Mouse (Mus musculus): Measurements from ENCODE around the gene Tfpi.
"Not testable (repeated sequence)": the region's sequence is repeated elsewhere in the genome, so short reads cannot be mapped to it uniquely, and the experiment has no call there.

The Tfpi gene

GRCm38 (mm10) chr2:84476577-84476976 is at the start of gene Tfpi:
TSS of gene Tfpi (minus strand) at chr2:84476775.
- peak; percentile 23 for DNase-seq

DNA sequence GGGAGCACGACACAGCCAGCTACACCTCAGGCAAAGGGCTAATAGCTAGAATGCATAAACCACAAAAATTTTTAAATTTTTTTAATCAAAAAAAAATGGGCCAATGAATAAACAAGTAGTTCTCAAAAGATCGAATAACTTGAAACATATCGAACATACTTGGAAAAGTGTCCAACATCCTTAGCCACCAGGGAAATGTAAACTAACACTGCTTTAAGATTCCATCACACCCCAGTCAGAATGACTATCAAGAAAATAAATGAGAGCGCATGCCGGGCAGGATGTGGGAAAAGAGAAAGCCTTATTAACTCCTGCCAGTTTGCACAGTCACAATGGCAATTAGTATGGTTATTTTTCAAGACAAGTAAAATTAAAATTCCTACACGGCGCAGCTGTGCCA is 49.6 kb upstream of the Tfpi start:
- DNase-seq, result no peak

DNA sequence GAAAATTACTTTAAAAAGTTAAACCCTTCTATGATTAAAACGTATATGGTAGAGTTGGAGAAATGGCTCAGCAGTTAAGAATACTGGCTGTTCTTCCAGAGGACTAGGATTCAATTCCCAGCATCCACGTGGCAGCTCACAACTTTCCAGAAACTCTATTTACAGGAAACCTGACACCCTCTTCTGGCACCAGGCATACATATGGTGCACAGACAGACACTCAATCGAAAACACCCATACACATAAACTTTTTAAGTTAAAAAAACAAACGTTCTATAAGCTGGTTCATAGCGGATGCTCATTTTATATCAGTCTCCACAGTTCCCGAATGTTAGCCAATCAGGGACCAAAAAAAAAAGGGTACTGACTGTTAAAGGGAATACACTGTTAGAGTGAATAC is 49.2 kb upstream of the Tfpi start:
- no peak for DNase-seq

- no peak for DNase-seq
Observed at GRCm38 (mm10) chr2:84525047-84525446, 48.5 kb upstream of the Tfpi start.

DNA sequence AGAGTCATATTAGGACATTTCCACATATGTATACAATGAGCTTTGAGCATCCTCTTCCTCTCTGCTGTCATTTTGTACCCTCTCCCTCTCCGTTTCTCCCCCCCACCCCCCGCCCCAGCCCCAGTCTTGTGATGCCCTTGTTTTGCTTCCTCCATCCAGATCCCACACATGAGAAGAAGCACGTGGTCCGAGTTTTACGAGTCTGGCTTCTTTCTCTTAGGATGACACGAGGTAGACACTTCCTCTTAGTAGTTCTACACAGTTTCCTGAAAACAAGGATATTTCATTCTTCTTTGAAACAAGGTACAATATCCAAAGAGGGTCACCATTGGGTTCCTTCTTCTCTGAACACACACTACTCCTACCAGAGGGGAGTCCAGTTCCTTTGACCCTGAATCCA is 47.4 kb upstream of the Tfpi start:
- DNase-seq, result no peak

DNA sequence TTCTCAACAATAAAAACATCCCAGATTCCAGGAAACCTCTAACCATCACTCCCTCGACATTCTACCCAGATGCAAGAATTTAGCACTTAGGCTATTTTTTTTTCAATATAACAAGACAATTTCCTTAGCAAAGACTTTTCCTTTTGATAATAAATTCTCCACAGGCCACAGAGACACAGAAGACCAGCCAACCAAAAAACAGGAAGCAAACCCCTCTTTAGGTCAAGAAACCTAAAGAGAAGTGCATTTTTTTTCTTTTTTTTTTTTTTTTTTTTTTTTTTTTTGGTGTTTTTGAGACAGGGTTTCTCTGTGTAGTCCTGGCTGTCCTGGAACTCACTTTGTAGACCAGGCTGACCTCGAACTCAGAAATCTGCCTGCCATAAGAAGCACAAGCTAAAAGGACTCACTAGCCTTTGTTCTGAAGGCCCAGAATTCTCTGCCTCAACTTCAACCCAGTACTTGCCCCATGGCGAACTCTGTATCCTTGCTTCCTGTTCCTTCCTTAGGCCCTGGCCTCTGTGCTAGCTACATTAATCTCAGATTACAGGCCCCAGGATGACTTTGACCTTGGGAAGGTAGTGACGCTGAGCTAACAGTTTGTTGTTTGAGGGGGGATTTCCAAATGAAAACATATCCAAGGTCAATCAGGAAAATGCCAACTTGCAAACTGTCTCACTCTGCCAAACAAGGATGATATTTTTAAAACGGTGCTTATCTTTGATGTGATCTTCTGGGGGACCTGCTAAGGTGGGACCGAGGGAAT is 46.7 kb upstream of the Tfpi start:
- no peak for DNase-seq

DNA sequence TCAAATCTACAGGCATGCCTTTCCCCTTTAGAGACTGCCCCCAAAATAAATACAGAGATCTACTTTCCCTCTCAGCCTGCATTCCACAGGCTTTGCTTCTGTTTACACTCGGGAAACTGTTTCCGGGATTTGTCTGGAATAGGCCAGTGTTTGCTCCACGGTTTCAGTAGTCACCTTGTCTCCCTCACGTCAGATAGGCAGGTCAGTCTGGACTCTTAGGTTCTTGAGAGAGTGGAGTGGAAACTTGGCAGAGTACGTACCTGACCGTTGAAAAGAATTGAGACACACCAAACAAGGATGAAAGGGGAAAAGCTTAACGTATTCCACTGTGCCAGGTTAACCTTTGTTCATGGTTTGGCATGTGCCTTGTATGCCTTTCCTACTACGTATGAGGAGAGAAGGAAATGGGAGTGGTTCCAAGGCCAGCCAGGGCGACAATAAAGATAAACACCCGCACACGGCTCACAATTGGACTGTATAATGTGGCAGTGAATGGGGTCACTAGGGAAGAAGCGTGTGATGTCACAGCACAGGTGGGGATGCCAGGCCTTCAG is 43.0 kb upstream of the Tfpi start:
- peak; percentile 12 for DNase-seq

DNA sequence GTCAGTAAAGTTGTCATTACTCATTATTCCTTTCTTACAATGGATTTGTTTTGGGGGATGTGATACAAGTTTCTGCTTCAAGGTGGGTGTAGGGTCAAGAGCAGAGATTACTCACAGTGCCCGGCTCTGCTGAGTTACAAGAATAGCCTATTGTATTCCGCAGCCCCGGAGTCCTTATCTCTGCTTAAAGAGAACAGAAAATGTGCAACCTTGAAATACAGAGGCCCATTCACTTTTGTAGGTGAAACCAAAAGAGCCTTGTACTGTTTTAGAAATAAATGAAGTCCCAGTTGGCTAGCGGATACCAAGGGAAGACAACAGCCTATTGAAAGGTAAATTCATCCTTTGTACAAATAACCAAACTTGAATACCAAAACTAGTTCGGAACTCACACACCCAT is 42.2 kb upstream of the Tfpi start:
- no peak for DNase-seq

GRCm38 (mm10) chr2:84513281-84513680 is 36.7 kb upstream of the Tfpi start:
- no peak for DNase-seq

GRCm38 (mm10) chr2:84511508-84511907 is 34.9 kb upstream of the Tfpi start:
- no peak for DNase-seq

- no peak for DNase-seq
Observed at GRCm38 (mm10) chr2:84511036-84511435, 34.5 kb upstream of the Tfpi start.

DNA sequence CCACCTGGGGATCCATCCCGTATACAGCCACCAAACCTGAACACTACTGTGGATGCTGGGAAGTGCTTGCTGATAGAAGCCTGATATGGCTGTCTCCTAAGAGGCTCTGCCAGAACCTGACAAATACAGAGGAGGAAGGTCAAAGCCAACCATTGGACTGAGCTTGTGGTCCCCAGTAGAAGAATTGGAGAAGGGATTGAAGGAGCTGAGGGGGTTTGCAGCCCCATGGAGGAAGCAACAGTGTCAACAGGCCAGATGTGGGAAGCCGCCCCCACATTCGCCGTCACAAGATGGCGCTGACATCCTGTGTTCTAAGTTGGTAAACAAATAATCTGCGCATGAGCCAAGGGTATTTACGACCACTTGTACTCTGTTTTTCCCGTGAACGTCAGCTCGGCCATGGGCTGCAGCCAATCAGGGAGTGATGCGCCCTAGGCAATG is 28.4 kb upstream of the Tfpi start:
- DNase-seq, result not testable (repeated sequence)

DNA sequence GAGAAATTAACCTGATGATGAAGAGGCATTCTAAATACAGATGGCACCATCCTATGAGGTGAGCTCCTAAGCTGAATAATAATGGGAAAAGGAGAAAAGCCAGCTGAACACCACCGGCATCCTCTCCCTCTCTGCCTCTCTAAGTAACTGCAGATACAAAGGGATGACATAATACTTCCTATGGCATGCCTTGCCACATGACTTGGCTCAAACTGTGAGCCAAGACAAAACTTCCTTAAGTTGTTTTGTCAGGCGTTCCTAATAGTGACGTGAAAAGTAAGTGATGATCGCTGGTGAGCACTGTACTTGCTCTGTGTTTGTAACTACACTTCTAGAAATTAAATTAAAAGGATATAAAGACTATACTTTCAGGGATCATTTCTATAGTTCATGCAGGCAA is 27.7 kb upstream of the Tfpi start:
- DNase-seq, result no peak

DNA sequence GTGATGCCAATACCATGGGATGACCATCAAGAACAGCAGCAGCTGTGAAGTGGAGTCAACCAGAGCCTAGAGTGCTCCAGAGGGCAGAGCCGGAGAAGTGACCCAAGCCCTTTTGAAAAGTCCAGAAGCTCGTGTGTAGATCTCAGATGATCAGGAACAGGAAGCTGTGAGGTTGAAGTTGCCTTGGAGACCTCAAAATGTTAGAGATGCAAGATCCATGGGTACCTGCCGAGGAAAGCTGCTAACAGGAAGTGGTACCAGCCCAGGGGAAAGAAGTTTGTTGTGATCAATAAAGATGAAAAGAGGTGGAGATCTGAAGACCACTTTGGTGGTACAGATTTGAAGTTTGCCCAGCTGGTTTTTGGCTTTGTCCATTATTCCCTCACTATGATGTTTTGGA is 22.3 kb upstream of the Tfpi start:
- no peak for DNase-seq

DNA sequence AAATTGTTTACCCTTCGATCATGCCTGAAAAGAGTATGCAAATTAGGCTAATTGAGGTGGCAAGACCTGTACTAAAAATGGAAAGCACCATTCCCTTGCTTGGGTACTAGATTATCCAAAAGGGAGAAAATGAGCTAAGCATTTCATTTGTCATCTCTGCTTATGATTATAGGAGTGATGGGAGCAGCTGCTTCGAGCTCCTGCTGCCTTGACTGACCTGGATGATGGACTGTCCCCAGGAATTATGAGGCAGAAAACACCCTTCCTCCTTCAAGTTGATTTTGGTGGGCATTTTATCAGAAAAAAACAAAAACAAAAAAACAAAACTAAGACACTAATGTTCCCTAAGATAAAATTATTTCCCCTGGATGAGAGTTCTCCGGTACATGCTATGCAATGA is 18.5 kb upstream of the Tfpi start:
- no peak for DNase-seq

DNA sequence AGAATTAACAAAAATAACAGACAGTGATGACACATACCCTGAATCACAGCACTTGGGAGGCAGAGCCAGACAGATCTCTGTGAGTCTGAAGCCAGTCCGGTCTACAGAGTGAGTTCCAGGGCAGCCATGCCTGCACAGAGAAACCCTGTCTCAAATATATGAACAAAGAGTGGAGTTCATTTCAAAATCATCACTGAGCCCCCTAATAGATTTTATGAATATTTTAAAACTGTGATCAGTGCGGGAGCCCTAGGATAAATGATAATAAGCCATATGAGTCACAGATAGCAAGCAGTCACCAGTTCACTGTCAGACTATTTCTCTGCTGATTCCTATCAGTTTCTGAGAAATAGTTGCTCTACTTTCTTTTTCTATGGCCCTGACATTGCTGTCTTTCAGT is 17.1 kb upstream of the Tfpi start:
- DNase-seq, result no peak

GRCm38 (mm10) chr2:84491715-84492114 is 15.1 kb upstream of the Tfpi start:
- no peak for DNase-seq

- DNase-seq, result no peak
Observed at GRCm38 (mm10) chr2:84487705-84488291, 11.2 kb upstream of the Tfpi start.

GRCm38 (mm10) chr2:84481863-84482262 is 5.3 kb upstream of the Tfpi start:
- peak; percentile 67 for DNase-seq

DNA sequence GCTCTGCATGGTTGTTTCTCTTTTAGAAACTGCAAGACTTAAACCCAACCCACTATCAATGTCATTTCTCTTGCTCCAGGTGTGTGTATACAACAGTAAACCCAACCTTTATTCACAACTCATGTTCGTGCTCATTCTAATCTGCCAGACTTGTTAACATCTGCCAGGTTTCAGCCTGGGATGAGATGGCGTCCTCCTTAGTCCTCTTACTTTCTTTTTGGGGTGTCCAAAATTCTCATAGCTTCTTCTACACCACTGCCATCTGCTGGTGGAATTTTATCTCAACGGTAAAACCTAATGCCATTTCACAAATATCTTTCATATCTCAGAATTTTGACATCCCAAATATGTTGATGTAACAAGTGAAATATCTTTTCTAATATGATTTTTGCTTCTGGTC is 2.5 kb upstream of the Tfpi start:
- peak; percentile 55 for DNase-seq

- DNase-seq, result no peak
Observed at GRCm38 (mm10) chr2:84477759-84478158, 1.2 kb upstream of the Tfpi start.

GRCm38 (mm10) chr2:84476131-84476530 is 444 bp downstream of the Tfpi start:
- no peak for DNase-seq

DNA sequence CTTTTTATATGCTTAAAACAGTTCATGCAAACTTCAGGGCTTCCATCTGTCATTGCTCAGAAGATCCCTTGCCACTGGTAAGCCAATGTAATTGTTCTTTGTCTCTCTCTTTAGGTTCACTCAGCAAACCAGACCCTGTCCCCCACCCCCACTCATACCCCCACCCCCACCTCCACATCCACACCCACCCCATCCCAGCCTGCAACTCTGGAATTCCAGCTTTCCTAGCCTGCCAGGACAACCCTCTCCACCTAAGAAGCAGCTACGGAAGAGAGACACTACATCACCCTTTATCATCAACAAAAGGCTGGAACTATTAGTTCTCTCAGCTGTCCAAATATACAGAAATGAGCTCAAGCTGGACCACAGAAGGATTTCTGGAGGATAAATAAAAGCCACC is 974 bp downstream of the Tfpi start:
- no peak for DNase-seq

DNA sequence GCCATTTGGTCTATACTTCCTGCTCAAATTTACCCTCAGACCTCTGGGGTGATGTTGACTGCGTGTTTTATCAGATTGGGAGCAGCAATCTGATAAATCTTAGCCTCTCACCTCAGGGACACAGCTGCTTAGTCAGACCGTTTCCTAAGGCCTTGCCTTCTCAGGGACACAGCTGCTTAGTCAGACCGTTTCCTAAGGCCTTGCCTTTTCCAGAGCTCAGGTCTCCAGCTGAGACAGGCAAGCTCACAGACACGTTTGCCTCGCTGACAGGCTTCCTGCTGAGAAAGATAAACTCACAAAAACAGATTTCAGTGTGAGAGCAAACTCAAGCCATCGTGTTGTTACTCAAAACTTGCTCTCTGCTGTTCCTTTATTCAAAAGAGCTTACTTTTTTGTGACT is 1.9 kb downstream of the Tfpi start:
- DNase-seq, result no peak
